Mouse (Mus musculus) spleen, postnatal 4 days (tissue): ENCODE results near the gene Sema4c.

Experiments used
- DNase-seq, 2 experiments: peaks; one replicate each; pipeline ENCODE4 v3.0.0; 2022; ENCODE audit warnings: low spot score in 2 of 2

The Sema4c gene

GRCm38 (mm10) chr1:36508238-36508637 lies 49.9 kb downstream of the Sema4c start:
- no peak for DNase-seq

GRCm38 (mm10) chr1:36501261-36501660 lies 56.9 kb downstream of the Sema4c start:
- DNase-seq, result peak; percentile 69 to 91
